Comparison of ENCODE assay signal across 22 mouse cellular contexts in the genomic region with DNA sequence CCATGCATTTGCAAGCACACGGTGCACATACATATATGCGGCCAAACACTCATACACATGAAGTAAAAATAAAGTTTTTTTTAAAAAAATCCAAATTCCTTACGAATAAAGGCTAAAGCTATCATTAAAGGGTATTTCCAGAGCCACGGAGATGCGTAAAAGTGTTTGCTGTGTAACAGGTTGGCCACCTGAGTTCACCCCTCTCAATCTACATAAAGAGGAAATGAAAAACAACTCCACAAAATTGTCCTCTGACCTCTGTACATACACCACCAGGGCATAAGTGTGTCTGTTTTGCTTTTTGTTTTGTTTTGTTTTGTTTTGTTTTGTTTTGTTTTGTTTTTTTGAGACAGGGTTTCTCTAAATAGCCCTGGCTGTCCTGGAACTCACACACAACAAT. TPM values are rescaled to one million over a fixed set of nuclear protein-coding genes. Genes with fewer than 3 reads are reported as not detected.
DNase-seq lines count a peak whose midpoint lies in the region; TF ChIP-seq lines count a peak whose summit lies in the region.
"Had no signal": no experiment of that assay in that cellular context is flagged by ENCODE, and none has a peak within 500 bp of the region (broad histone marks: within the 10 kb centered on the region; RNA-seq: fewer than 3 reads in every experiment).

No protein-coding gene starts in this region.

- H3K4me3 ChIP-seq in spleen, adult 2 months (ENCODE audit: extremely low read depth, insufficient read depth, insufficient read length) = no peak overlapping the region
- no peak overlapping the region for H3K4me3 ChIP-seq in E14TG2a.4 (replicated peaks; ENCODE audit: low read length)

- TF ChIP-seq POLR2A in spleen, adult 2 months (IDR thresholded peaks at IDR 0.05; ENCODE audit: low read depth, low read length) = no peak

- no peak for DNase-seq in spleen, adult 2 months (ENCODE audit: low read depth in 1 of 2, low spot score in 2 of 2)
- DNase-seq in spleen, adult 12 weeks (ENCODE audit: low spot score) = no peak
- peak; percentile 51 for DNase-seq in A20 (ENCODE audit: low read depth, low spot score)
- peak; percentile 57 for DNase-seq in splenic B cell, adult 2 months (ENCODE audit: low read depth, low spot score)
- DNase-seq in kidney, postnatal 10 days = no peak
- no peak for DNase-seq in lung, postnatal 25 days (ENCODE audit: low spot score)
- DNase-seq in adrenal gland, postnatal 25 days = no peak
- DNase-seq: adrenal gland, adult 2 months; adrenal gland, adult 8-10 months; adrenal gland, postnatal 10 days; adrenal gland, postnatal 14 days; adrenal gland, postnatal 36 days; B cell, adult 2 months; cerebellum, adult 11 months; cerebellum, adult 11-12 months; cerebellum, adult 18-20 months; cerebellum, adult 2 months; cerebellum, adult 8-10 months had no signal

- peaks cover 5% of the 10 kb centered on the region for H3K4me1 ChIP-seq in spleen, adult 2 months (ENCODE audit: control insufficient read depth, insufficient read depth, insufficient read length)
- H3K4me1 ChIP-seq in E14TG2a.4 (replicated peaks; ENCODE audit: low read depth, low read length) = peaks cover 51% of the 10 kb centered on the region

- H3K36me3 ChIP-seq in spleen, adult 2 months (ENCODE audit: control insufficient read depth, insufficient read depth, low read length) = peaks cover 36% of the 10 kb centered on the region
- no peaks in the 10 kb centered on the region for H3K36me3 ChIP-seq in E14TG2a.4 (ENCODE audit: insufficient read depth, low read length)
- H3K36me3 ChIP-seq in splenic B cell, adult 2 months (ENCODE audit: control insufficient read depth, insufficient read depth, low read length, poor library complexity, severe bottlenecking) = peaks cover 12% of the 10 kb centered on the region

- no peak for TF ChIP-seq CTCF in spleen, adult 2 months (IDR thresholded peaks at IDR 0.05; ENCODE audit: extremely low read depth, insufficient read depth, insufficient read length, insufficient replicate concordance)
- 0 out of 2 replicates have a peak, but pooled peaks have one; percentile 9 for TF ChIP-seq CTCF in E14TG2a.4 (conservative IDR thresholded peaks at IDR 0.05; ENCODE audit: low read length)

- H3K27ac ChIP-seq in spleen, adult 2 months (ENCODE audit: insufficient read depth, low read length) = 0 out of 2 replicates have a peak overlapping the region, but pooled peaks have one; percentile 15

- 75% methylated on average over 5 of the region's 5 CpGs for WGBS in spleen, adult 2 months

- no peaks in the 10 kb centered on the region for H3K27me3 ChIP-seq in spleen, adult 2 months (ENCODE audit: control insufficient read depth, insufficient read depth, low read length)
- peaks cover 36% of the 10 kb centered on the region for H3K27me3 ChIP-seq in E14TG2a.4 (ENCODE audit: insufficient read depth, low read length)
- no peaks in the 10 kb centered on the region for H3K27me3 ChIP-seq in splenic B cell, adult 2 months (ENCODE audit: control insufficient read depth, insufficient read depth, low read length, poor library complexity, severe bottlenecking)
- H3K27me3 ChIP-seq: CH12.LX, Patski had no signal

- H3K9me3 ChIP-seq in E14TG2a.4 (ENCODE audit: low read length) = no peaks in the 10 kb centered on the region
- H3K9me3 ChIP-seq: G1E had no signal

RNA-seq across cellular contexts. Expression of a gene that starts 29.6 kb away (rescaled TPM):
- 104 and 124 TPM in 2 replicates for polyA plus RNA-seq in spleen, adult 2 months (2012; rRNA removed)
- 2.0 and 4.4 TPM in 2 replicates for total RNA-seq in adrenal gland, postnatal 25 days (2021)

Comparison
In these comparisons a context has a peak if more than half of its experiments do, and no peak if none do; other contexts are left out.
1. DNase-seq: peak in A20 (single experiment) and splenic B cell, adult 2 months (single experiment); none in spleen, adult 2 months (0 of 2), spleen, adult 12 weeks (single experiment), kidney, postnatal 10 days (single experiment), lung, postnatal 25 days (single experiment) and adrenal gland, postnatal 25 days (single experiment).